17 mouse cellular contexts compared by ENCODE assay signal in the genomic region with DNA sequence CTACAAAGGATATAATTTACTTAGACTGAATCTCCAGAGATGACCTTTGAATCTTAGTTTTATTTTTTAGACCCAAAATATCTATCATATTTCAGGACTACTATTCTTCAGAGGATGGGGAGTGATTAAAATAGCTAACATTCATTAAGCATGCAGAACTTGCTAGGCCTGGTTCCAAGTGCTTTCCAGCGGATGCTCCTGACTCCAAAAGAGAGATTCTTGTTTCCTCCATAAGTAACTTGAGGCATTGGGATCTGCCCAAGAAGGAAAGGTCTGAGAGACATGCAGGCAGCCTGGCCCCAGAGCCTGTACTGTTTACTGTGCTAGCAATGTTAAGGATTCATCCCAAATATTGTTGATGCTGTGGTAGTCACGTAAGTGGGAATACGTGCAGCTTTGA. TPM values are rescaled to one million over a fixed set of nuclear protein-coding genes. Genes with fewer than 3 reads are reported as not detected.
DNase-seq lines count a peak whose midpoint lies in the region; ATAC-seq and TF ChIP-seq lines count a peak whose summit lies in the region.
"Had no signal": no experiment of that assay in that cellular context is flagged by ENCODE, and none has a peak within 500 bp of the region (broad histone marks: within the 10 kb centered on the region; RNA-seq: fewer than 3 reads in every experiment).

No protein-coding gene starts in this region.

- H3K9me3 ChIP-seq in heart, embryonic 16.5 days (replicated peaks; ENCODE audit: control insufficient read depth, low read length), result no peaks in the 10 kb centered on the region
- no peaks in the 10 kb centered on the region for H3K9me3 ChIP-seq in heart, embryonic 12.5 days (replicated peaks)
- H3K9me3 ChIP-seq in ES-Bruce4 (replicated peaks; ENCODE audit: control insufficient read depth, insufficient read depth, low read length, poor library complexity, severe bottlenecking), result peaks cover 4% of the 10 kb centered on the region
- no peaks in the 10 kb centered on the region for H3K9me3 ChIP-seq in ES-E14 (ENCODE audit: control insufficient read depth, insufficient read depth, low read depth, low read length)
- no peaks in the 10 kb centered on the region for H3K9me3 ChIP-seq in forebrain, postnatal 0 days (ENCODE audit: low read length)
- H3K9me3 ChIP-seq in forebrain, embryonic 16.5 days (ENCODE audit: control insufficient read depth, low read length), result no peaks in the 10 kb centered on the region
- H3K9me3 ChIP-seq: forebrain, embryonic 15.5 days; limb, embryonic 13.5 days; neural tube, embryonic 12.5 days; stomach, embryonic 15.5 days had no signal

- no peak overlapping the region for H3K4me2 ChIP-seq in heart, embryonic 16.5 days (ENCODE audit: low read depth, low read length)
- no peak overlapping the region for H3K4me2 ChIP-seq in heart, embryonic 12.5 days
- no peak overlapping the region for H3K4me2 ChIP-seq in forebrain, postnatal 0 days (ENCODE audit: low read depth)
- no peak overlapping the region for H3K4me2 ChIP-seq in forebrain, embryonic 16.5 days (ENCODE audit: low read length)
- H3K4me2 ChIP-seq: forebrain, embryonic 15.5 days; limb, embryonic 13.5 days; neural tube, embryonic 12.5 days; stomach, embryonic 15.5 days had no signal

- H3K9ac ChIP-seq in heart, embryonic 16.5 days (ENCODE audit: low read length), result no peak overlapping the region
- no peak overlapping the region for H3K9ac ChIP-seq in heart, embryonic 12.5 days
- H3K9ac ChIP-seq in ES-Bruce4 (ENCODE audit: low read depth, poor library complexity, severe bottlenecking) (0 out of 2 replicates have a peak overlapping the region, but pooled peaks have one; percentile 46), ES-E14 (ENCODE audit: insufficient read depth, low read depth, low read length, poor library complexity, severe bottlenecking) (no peak overlapping the region; the same call in 1 of the 2 replicates)
- H3K9ac ChIP-seq in forebrain, postnatal 0 days, result no peak overlapping the region
- no peak overlapping the region for H3K9ac ChIP-seq in forebrain, embryonic 16.5 days (replicated peaks; ENCODE audit: low read depth, low read length)
- H3K9ac ChIP-seq: forebrain, embryonic 15.5 days; limb, embryonic 13.5 days; neural tube, embryonic 12.5 days; stomach, embryonic 15.5 days had no signal

- DNase-seq in ES-E14 (ENCODE audit: low read depth, low spot score), result no peak
- DNase-seq in kidney, postnatal 14 days, result peak; percentile 67
- no peak for DNase-seq in forebrain, postnatal 0 days
- DNase-seq: cerebellum, postnatal 10 days; gastrocnemius, postnatal 14 days; lung, postnatal 14 days; right cerebral cortex, postnatal 14 days; thymus, postnatal 14 days had no signal

- peaks cover 3% of the 10 kb centered on the region; the same call in 1 of the 2 replicates for H3K4me1 ChIP-seq in heart, embryonic 16.5 days (ENCODE audit: control insufficient read depth, insufficient read depth, low read length)
- peaks cover 3% of the 10 kb centered on the region for H3K4me1 ChIP-seq in heart, embryonic 12.5 days (replicated peaks)
- H3K4me1 ChIP-seq in ES-Bruce4 (ENCODE audit: control insufficient read depth, insufficient read depth, low read length) (peaks cover 3% of the 10 kb centered on the region), ES-E14 (ENCODE audit: control insufficient read depth in 2 of 2, insufficient read depth in 2 of 2, low read length in 2 of 2, poor library complexity in 1 of 2) (peaks cover 5 to 20% of the 10 kb centered on the region in 2 experiments)
- H3K4me1 ChIP-seq in forebrain, postnatal 0 days (ENCODE audit: insufficient read depth), result no peaks in the 10 kb centered on the region
- no peaks in the 10 kb centered on the region for H3K4me1 ChIP-seq in forebrain, embryonic 16.5 days (replicated peaks; ENCODE audit: control insufficient read depth, insufficient read depth, low read length)
- H3K4me1 ChIP-seq: forebrain, embryonic 15.5 days; limb, embryonic 13.5 days; stomach, embryonic 15.5 days had no signal

- TF ChIP-seq CTCF in ES-Bruce4 (IDR thresholded peaks at IDR 0.05; ENCODE audit: low read depth, low read length), result no peak
- no peak for TF ChIP-seq CTCF in forebrain, postnatal 0 days (IDR thresholded peaks at IDR 0.05; ENCODE audit: low read depth)

- TF ChIP-seq EP300 in ES-Bruce4 (IDR thresholded peaks at IDR 0.05; ENCODE audit: insufficient read depth, low read depth, low read length), result no peak

- 69% methylated on average over 3 of the region's 3 CpGs for WGBS in heart, embryonic 16.5 days
- 85% methylated on average over 3 of the region's 3 CpGs for WGBS in heart, embryonic 12.5 days
- 77% methylated on average over 3 of the region's 3 CpGs for WGBS in forebrain, postnatal 0 days
- 82% methylated on average over 3 of the region's 3 CpGs for WGBS in forebrain, embryonic 16.5 days

- no peaks in the 10 kb centered on the region for H3K27me3 ChIP-seq in heart, embryonic 16.5 days (ENCODE audit: control insufficient read depth, insufficient read depth, low read length)
- no peaks in the 10 kb centered on the region for H3K27me3 ChIP-seq in heart, embryonic 12.5 days (replicated peaks)
- H3K27me3 ChIP-seq in ES-Bruce4 (ENCODE audit: control insufficient read depth, insufficient read depth, low read length, poor library complexity, severe bottlenecking), result no peaks in the 10 kb centered on the region
- no peaks in the 10 kb centered on the region for H3K27me3 ChIP-seq in forebrain, postnatal 0 days (ENCODE audit: insufficient read depth, low read length)
- H3K27me3 ChIP-seq in forebrain, embryonic 16.5 days (replicated peaks; ENCODE audit: control insufficient read depth, insufficient read depth, low read length), result no peaks in the 10 kb centered on the region
- H3K27me3 ChIP-seq: forebrain, embryonic 15.5 days; limb, embryonic 13.5 days; neural tube, embryonic 12.5 days; stomach, embryonic 15.5 days had no signal

- no peak overlapping the region for H3K4me3 ChIP-seq in heart, embryonic 16.5 days (ENCODE audit: low read length)
- H3K4me3 ChIP-seq in heart, embryonic 12.5 days, result no peak overlapping the region
- H3K4me3 ChIP-seq in ES-Bruce4 (ENCODE audit: low read depth, low read length) (no peak overlapping the region), ES-E14 (ENCODE audit: insufficient read depth in 1 of 2, low read depth in 1 of 2, low read length in 2 of 2, poor library complexity in 1 of 2, severe bottlenecking in 1 of 2) (no peak overlapping the region)
- no peak overlapping the region for H3K4me3 ChIP-seq in forebrain, postnatal 0 days (ENCODE audit: low read depth, low read length)
- no peak overlapping the region for H3K4me3 ChIP-seq in forebrain, embryonic 16.5 days (replicated peaks; ENCODE audit: low read length)
- H3K4me3 ChIP-seq: forebrain, embryonic 15.5 days; limb, embryonic 13.5 days; neural tube, embryonic 12.5 days; stomach, embryonic 15.5 days had no signal

- no peak for TF ChIP-seq POLR2A in ES-Bruce4 (IDR thresholded peaks at IDR 0.05; ENCODE audit: insufficient read depth, low read length)

- in situ Hi-C loops in ES-E14 (cut with MboI; ENCODE audit: low sequenced_read_pairs in 2 of 2, unreplicated experiment in 2 of 2), result no loop called here

- no peak for ATAC-seq in heart, embryonic 16.5 days (replicated peaks; ENCODE audit: extremely low read depth, insufficient read depth, low FRiP score)
- no peak for ATAC-seq in heart, embryonic 12.5 days (ENCODE audit: insufficient number of reproducible peaks, low FRiP score)
- ATAC-seq in forebrain, postnatal 0 days, result no peak
- ATAC-seq in forebrain, embryonic 16.5 days, result no peak
- ATAC-seq: forebrain, embryonic 15.5 days; hindbrain, postnatal 0 days had no signal

- H3K36me3 ChIP-seq in heart, embryonic 16.5 days (ENCODE audit: control insufficient read depth, insufficient read depth), result no peaks in the 10 kb centered on the region
- no peaks in the 10 kb centered on the region for H3K36me3 ChIP-seq in heart, embryonic 12.5 days
- H3K36me3 ChIP-seq in ES-Bruce4 (ENCODE audit: control insufficient read depth, insufficient read depth, low read length, poor library complexity, severe bottlenecking) (peaks cover 3% of the 10 kb centered on the region; the same call in 1 of the 2 replicates), ES-E14 (ENCODE audit: control insufficient read depth, insufficient read depth, low read length, poor library complexity, severe bottlenecking) (no peaks in the 10 kb centered on the region)
- H3K36me3 ChIP-seq in forebrain, postnatal 0 days (ENCODE audit: insufficient read depth), result no peaks in the 10 kb centered on the region
- H3K36me3 ChIP-seq in forebrain, embryonic 16.5 days (ENCODE audit: control insufficient read depth, insufficient read depth), result no peaks in the 10 kb centered on the region
- H3K36me3 ChIP-seq: forebrain, embryonic 15.5 days; limb, embryonic 13.5 days; neural tube, embryonic 12.5 days; stomach, embryonic 15.5 days had no signal

- H3K27ac ChIP-seq in heart, embryonic 16.5 days (ENCODE audit: low read length), result peak overlapping the region; percentile 46
- H3K27ac ChIP-seq in heart, embryonic 12.5 days (ENCODE audit: poor library complexity, severe bottlenecking), result no peak overlapping the region
- H3K27ac ChIP-seq in ES-Bruce4 (ENCODE audit: insufficient read depth, low read length) (peak overlapping the region; percentile 96), ES-E14 (ENCODE audit: insufficient read depth, low read depth, low read length, poor library complexity, severe bottlenecking) (peak overlapping the region; percentile 87; the same call in 1 of the 2 replicates)
- H3K27ac ChIP-seq in forebrain, postnatal 0 days (ENCODE audit: low read depth, low read length), result no peak overlapping the region
- H3K27ac ChIP-seq in forebrain, embryonic 16.5 days (ENCODE audit: low read length), result no peak overlapping the region
- H3K27ac ChIP-seq: forebrain, embryonic 15.5 days; hindbrain, postnatal 0 days; limb, embryonic 13.5 days; neural tube, embryonic 12.5 days; stomach, embryonic 15.5 days had no signal

TF ChIP-seq in ES-E14, 5 proteins besides CTCF, POLR2A, EP300 and RAD21:
- no peak for TF ChIP-seq HCFC1 (IDR thresholded peaks at IDR 0.05; ENCODE audit: borderline replicate concordance, insufficient read depth, low read length)
- TF ChIP-seq MAFK (IDR thresholded peaks at IDR 0.05; ENCODE audit: insufficient read depth, low read depth, low read length), result no peak
- TF ChIP-seq ZNF384 (IDR thresholded peaks at IDR 0.05; ENCODE audit: low read depth, low read length), result no peak
- TF ChIP-seq ZC3H11A (IDR thresholded peaks at IDR 0.05; ENCODE audit: borderline replicate concordance, low read depth, low read length), result no peak
- TF ChIP-seq CHD2 (IDR thresholded peaks at IDR 0.05; ENCODE audit: low read depth, low read length), result no peak

RNA-seq across cellular contexts. Expression of a gene that starts 26.8 kb away (rescaled TPM):
- 11.7 and 12.4 TPM in 2 replicates for polyA plus RNA-seq in heart, embryonic 16.5 days (2015; fragmentation: Nextera tagmentation; extraction: Ambion mirVana)
- 11.5 and 12.2 TPM in 2 replicates for polyA plus RNA-seq in heart, embryonic 12.5 days (2016; fragmentation: Nextera tagmentation; extraction: Ambion mirVana)
- 21.9 and 26.5 TPM in 2 replicates for polyA plus RNA-seq in ES-Bruce4 (2011; ENCODE audit: insufficient read depth, insufficient read length, low read depth, missing spikeins)
- total RNA-seq in ES-E14 (2012; rRNA removed), result 32.4 and 45.7 TPM in 2 replicates
- total RNA-seq in forebrain, postnatal 0 days (2014; rRNA removed), result 6.1 and 6.9 TPM in 2 replicates
- polyA plus RNA-seq in forebrain, postnatal 0 days (2015; fragmentation: Nextera tagmentation; extraction: Ambion mirVana), result 1.7 and 3.0 TPM in 2 replicates
- 2.8 and 4.8 TPM in 2 replicates for polyA plus RNA-seq in forebrain, embryonic 16.5 days (2015; fragmentation: Nextera tagmentation; extraction: Ambion mirVana)

Comparison
In these comparisons a context has a peak if more than half of its experiments do, and no peak if none do; other contexts are left out.
1. H3K27ac ChIP-seq: peak in heart, embryonic 16.5 days (single experiment), ES-Bruce4 (single experiment) and ES-E14 (single experiment); none in heart, embryonic 12.5 days (single experiment), forebrain, postnatal 0 days (single experiment) and forebrain, embryonic 16.5 days (single experiment).